Mouse (Mus musculus) erythroid progenitor cell, adult 5-6 weeks (primary cell): ENCODE results near the gene Dnah10. TPM values are rescaled to one million over a fixed set of nuclear protein-coding genes. Genes with fewer than 3 reads are reported as not detected.
"Not testable (repeated sequence)": the region's sequence is repeated elsewhere in the genome, so short reads cannot be mapped to it uniquely, and the experiment has no call there.

Source experiments
- ATAC-seq: replicated peaks from 2 replicates; pipeline ENCODE4 v1.8.0; 2016; ENCODE audit warnings: moderate number of reproducible peaks, mild to moderate bottlenecking, moderate TSS enrichment, inconsistent platforms; ENCODE audit not compliant: poor library complexity, low FRiP score, severe bottlenecking
- total RNA-seq, 2 experiments: library from RNA; stranded (forward) in 1 of 2; stranded (reverse) in 1 of 2; fragments of 150-400 nt in 1 of 2; fragments of 186-747, 209-891 nt in 1 of 2; gene quantifications; 2 replicates each; pipeline versions ENCODE4 v1.2.3 to v1.2.4; 2015 to 2017; ENCODE audit warnings: low replicate concordance in 2 of 2

The Dnah10 gene
- total RNA-seq (2015; ENCODE audit: low replicate concordance): under 0.01 TPM in 1 of 2 replicates, not detected in the other
- not detected in 2 replicates for total RNA-seq (2017; ENCODE audit: low replicate concordance)

GRCm38 (mm10) chr5:124724997-124725396 is at the start of gene Dnah10:
TSS of gene Dnah10 (plus strand) at chr5:124725085.
- no peak for ATAC-seq

- no peak for ATAC-seq
Observed at GRCm38 (mm10) chr5:124713741-124714140, 11.1 kb upstream of the Dnah10 start.

DNA sequence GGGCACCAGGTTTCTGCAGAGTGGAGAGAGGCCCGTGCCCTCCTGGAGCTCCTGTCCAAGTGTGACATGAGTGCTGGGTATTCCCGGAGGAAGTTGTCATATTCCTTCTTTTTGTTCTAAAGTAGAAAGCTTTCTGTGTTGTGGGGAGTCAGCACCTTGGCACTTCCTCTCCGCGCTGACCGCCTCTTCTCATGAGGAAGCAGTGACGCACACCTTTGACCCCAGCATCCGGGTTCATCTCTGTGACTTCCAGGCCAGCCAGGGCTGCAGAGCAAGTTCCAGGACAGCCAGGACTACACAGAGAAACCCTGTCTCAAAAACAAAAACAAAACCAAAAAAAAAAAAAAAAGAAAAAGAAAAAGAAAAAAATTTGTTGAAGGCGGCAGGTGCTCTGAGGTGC is 9.8 kb upstream of the Dnah10 start:
- ATAC-seq: no peak

DNA sequence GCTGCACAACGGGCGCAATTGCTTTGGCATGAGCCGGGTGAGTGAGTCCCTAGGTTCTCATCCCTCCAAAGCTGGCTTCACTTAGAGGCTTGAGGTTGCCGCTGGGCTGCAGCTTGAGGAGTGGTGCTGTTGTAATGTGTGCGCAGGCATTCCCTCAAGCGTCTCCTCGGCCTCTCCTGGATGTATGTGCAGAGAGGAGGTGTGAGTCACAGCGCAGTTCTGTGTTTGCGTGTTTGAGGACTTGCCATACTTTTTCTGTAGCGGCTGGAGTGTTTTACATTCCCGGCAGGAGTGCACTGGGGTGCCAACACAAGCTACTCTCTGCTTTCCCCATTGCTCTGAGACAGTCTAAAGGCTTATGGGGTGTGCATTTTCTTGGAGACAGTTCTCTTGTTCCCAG is 6.9 kb upstream of the Dnah10 start:
- no peak for ATAC-seq

DNA sequence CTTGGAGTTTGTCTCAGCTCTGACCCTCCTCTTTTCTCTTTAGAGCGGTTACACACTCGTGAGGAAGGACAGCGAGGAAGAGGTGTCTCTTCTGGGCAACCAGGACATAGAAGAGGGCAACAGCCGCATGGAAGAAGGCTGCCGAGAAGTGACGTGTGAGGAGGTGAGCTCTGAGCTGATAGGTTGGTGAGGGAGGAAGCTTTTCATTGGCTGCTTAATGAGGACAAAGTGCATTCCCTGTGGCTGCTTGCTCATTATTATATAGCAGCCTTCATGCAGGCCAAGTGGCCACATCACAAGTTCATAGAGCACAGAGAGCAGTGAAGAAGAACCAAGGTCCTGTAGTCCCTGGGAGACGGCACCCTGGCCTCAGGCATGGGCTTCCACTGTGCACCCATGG is 6.5 kb upstream of the Dnah10 start:
- no peak for ATAC-seq

DNA sequence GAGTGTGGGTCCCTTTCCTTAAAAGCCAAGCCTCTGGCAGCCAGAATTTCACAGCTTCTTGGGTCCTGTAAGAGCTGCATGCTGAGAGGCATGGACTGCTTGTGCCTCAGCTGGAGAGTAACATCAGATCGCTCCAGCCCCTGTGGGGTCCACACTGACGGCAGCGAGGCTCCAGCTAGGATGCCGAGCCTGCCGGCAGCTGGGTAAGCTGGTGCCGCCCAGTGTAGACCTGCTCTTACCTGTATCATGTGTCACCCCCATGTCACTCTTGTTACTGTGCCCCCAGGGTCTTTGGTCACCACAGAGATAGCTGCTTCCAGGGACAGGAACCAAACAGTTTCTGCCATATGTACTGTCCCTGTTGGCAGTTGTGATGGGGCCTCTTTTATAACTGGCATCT is 1.8 kb upstream of the Dnah10 start:
- ATAC-seq: no peak

DNA sequence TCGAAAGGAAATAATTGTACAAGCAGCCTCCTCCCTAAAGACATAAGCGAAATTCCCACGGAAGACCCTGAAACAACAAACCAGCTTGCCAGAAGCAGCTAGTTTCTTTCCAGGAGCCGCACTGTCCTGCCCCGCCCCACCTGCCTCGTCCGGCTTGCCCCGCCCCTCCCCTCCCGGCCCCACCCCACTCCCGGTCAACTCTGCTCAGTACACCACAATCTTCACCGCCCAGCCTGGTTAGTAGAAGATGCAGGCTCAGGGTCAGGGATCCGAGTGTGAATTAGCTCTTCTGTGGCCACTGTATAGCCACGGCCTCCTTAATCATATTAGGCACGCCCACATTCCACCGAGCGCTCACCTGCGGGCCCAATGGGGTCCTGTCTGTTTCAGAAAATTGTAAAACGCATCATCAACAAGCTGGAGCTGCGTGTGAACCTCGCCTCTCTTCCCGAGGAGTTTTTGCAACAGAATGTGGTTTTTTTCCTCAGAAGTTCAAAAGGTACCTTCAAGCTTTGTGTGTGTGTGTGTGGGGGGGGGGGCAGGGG is 4.8 kb downstream of the Dnah10 start:
- 0 out of 2 replicates have a peak, but pooled peaks have one; percentile 41 for ATAC-seq

- no peak for ATAC-seq
Observed at GRCm38 (mm10) chr5:124733961-124734360, 9.1 kb downstream of the Dnah10 start.

DNA sequence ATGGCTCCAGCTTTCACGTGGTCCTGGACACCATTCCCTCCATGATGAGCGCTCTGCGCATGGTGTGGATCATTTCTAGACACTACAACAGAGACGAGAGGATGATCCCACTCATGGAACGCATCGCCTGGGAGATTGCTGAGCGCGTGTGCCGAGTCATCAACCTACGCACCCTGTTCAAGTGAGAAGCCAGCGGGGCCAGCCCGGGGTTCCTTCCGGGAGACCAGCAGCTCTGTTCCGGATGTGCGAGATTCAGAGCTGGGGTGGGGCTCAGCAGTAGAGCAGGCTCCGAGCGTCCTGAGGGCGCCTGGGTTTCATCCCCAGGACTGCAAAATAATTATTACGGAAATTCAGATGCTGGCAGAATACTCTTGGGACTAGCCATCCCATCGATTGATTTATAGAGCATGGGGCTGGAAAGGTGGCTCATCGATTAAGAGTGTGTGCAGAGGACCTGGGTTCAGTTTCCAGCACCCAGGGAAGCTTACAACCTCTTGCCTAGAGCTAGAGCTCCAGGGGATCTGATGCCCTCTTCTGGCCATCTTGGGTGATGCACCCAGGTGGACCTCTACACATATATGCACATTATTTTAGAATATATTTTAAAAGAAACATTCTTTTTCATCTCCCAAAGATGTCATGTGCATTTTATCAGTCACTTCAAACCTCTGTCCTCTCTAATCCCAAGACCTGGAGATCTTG is 17.2 kb downstream of the Dnah10 start:
- no peak for ATAC-seq

- ATAC-seq: no peak
Observed at GRCm38 (mm10) chr5:124743841-124744240, 19.0 kb downstream of the Dnah10 start.

DNA sequence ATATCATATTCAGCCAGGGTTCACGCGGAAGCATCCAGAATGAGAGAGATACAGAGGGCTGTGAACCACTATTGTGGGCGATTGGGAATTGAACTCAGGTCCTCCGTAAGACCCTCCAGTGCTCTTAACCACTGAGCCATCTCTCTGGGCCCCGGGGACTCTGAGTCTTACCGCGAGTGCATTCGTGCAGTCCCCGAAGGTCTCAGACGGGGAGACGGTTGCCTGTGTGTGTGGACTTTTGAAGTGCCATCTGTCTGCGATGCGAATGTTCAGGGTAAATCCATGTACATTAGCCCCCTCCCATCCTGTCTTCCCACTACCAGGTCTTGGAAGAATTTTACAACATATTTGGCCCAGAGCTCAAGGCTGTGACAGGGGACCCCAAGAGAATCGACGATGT is 21.3 kb downstream of the Dnah10 start:
- no peak for ATAC-seq

- no peak for ATAC-seq
Observed at GRCm38 (mm10) chr5:124748296-124748695, 23.4 kb downstream of the Dnah10 start.

- ATAC-seq: no peak
Observed at GRCm38 (mm10) chr5:124751656-124752055, 26.8 kb downstream of the Dnah10 start.

- ATAC-seq: no peak
Observed at GRCm38 (mm10) chr5:124761011-124761410, 36.1 kb downstream of the Dnah10 start.

DNA sequence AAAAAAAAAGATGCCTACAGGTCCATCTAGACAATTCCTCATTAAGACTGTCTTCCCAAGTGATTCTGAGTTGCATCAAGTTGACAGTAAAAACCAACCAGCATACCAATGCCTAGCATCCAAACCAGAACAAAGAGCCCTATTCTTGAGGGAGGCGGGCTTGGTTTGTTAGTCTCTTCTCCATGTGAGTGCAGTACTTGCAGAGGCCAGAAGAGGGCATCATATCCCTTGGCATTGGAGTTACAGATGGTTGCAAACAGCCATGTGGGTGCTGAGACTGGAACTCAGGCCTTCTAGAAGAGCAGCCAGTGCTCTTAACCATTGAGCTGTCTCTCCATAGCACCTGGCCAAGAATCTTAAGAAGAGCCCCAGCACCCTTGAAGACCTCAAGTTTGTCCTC is 36.9 kb downstream of the Dnah10 start:
- ATAC-seq: no peak

GRCm38 (mm10) chr5:124774552-124774951 is 49.7 kb downstream of the Dnah10 start:
- no peak for ATAC-seq

DNA sequence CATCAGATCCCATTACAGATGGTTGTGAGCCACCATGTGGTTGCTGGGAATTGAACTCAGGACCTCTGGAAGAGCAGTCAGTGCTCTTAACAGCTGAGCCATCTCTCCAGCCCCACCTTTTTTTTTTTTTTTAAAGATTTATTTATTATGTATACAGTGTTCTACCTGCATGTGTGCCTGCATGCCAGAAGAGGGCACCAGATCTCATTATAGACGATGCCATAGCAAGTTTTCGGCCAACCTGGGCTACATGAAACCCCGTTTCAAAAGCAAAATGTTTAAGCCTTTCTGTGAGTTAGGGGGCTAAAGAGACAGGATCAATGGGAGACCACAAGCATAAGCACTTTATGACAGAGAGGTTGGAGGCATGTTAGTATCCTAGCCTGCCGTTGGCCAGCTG is 51.4 kb downstream of the Dnah10 start:
- ATAC-seq: not testable (repeated sequence)

GRCm38 (mm10) chr5:124777178-124777709 is 52.4 kb downstream of the Dnah10 start:
- ATAC-seq: no peak

- ATAC-seq: no peak
Observed at GRCm38 (mm10) chr5:124779926-124780325, 55.0 kb downstream of the Dnah10 start.

DNA sequence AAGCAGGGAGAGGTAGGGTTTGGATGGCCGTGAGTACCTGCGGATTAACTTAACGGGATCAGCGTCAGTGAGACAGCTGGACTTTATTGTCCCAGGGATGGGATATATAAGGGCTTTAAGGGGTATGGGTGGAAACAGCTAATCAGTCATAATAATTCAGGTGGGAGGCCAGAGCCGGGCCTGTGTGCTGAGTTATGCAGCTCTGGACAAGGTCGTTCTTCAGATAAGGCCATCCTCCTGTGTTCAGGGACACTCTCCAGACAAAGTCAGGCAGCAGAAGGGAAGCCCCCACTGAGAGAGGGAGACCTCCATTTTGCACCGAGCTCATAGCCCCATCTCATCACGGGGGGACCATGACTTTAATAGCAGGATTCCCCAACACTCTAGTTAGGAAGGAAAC is 56.8 kb downstream of the Dnah10 start:
- no peak for ATAC-seq

DNA sequence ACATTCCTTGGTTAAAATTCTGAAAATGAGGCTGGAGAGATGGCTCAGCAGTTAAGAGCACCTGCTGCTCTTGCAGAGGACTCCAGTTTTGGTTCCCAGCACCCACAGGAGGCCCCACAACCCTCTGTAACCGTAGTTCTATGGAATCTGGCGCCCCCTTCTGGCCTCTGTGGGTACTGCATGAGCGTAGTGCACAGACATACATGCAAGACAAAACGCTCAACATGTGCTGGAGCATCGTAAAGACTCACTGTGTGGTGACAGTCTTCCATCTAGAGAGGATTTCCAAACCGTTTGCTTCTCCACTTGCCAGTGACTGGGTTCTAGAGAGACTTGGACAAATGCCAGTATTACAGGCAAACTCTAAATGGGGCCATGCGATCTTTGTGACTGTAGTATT is 60.8 kb downstream of the Dnah10 start:
- no peak for ATAC-seq
